Mouse (Mus musculus): ENCODE measurements around the gene Pp2d1.
"Not testable (repeated sequence)": the region's sequence is repeated elsewhere in the genome, so short reads cannot be mapped to it uniquely, and the experiment has no call there.

The Pp2d1 gene

GRCm38 (mm10) chr17:53539351-53539750 lies at the start of gene Pp2d1:
Gene Pp2d1, minus strand, starts transcription at chr17:53539451.
- DNase-seq = not testable (repeated sequence)

GRCm38 (mm10) chr17:53588097-53588855 lies 49.0 kb upstream of the Pp2d1 start:
- no peak for DNase-seq

- DNase-seq = peak; percentile 71
These were observed 48.0 kb upstream of the Pp2d1 start for GRCm38 (mm10) chr17:53587074-53587851.

GRCm38 (mm10) chr17:53583846-53584579 lies 44.8 kb upstream of the Pp2d1 start:
- no peak for DNase-seq

GRCm38 (mm10) chr17:53582805-53583204 lies 43.6 kb upstream of the Pp2d1 start:
- no peak for DNase-seq

- no peak for DNase-seq
These were observed 42.9 kb upstream of the Pp2d1 start for GRCm38 (mm10) chr17:53582026-53582585.

- DNase-seq = no peak
These were observed 41.0 kb upstream of the Pp2d1 start for GRCm38 (mm10) chr17:53580237-53580636.

- DNase-seq = no peak
These were observed 40.4 kb upstream of the Pp2d1 start for GRCm38 (mm10) chr17:53579612-53580011.

- DNase-seq = peak; percentile 85
These were observed 39.5 kb upstream of the Pp2d1 start for GRCm38 (mm10) chr17:53578776-53579175.

GRCm38 (mm10) chr17:53578249-53578648 lies 39.0 kb upstream of the Pp2d1 start:
- DNase-seq = no peak

GRCm38 (mm10) chr17:53577754-53578153 lies 38.5 kb upstream of the Pp2d1 start:
- DNase-seq = no peak

GRCm38 (mm10) chr17:53577151-53577550 lies 37.9 kb upstream of the Pp2d1 start:
- DNase-seq = no peak

- no peak for DNase-seq
These were observed 33.8 kb upstream of the Pp2d1 start for GRCm38 (mm10) chr17:53573019-53573556.

- not testable (repeated sequence) for DNase-seq
These were observed 31.7 kb upstream of the Pp2d1 start for GRCm38 (mm10) chr17:53570932-53571331.

- DNase-seq = no peak
These were observed 31.2 kb upstream of the Pp2d1 start for GRCm38 (mm10) chr17:53570361-53570875.

GRCm38 (mm10) chr17:53569829-53570228 lies 30.6 kb upstream of the Pp2d1 start:
- peak; percentile 68 for DNase-seq

- no peak for DNase-seq
These were observed 29.6 kb upstream of the Pp2d1 start for GRCm38 (mm10) chr17:53568734-53569386.

GRCm38 (mm10) chr17:53568118-53568517 lies 28.9 kb upstream of the Pp2d1 start:
- peak; percentile 84 for DNase-seq

GRCm38 (mm10) chr17:53567346-53568101 lies 28.3 kb upstream of the Pp2d1 start:
- DNase-seq = peak; percentile 66

GRCm38 (mm10) chr17:53566919-53567345 lies 27.7 kb upstream of the Pp2d1 start:
- peak; percentile 67 for DNase-seq
